Mouse (Mus musculus) myocyte (in vitro differentiated cells): ENCODE results near the gene Fhit. TPM values are rescaled to one million over a fixed set of nuclear protein-coding genes. Genes with fewer than 3 reads are reported as not detected.

Experiments used
- H3K27me3 ChIP-seq: one replicate; pipeline ENCODE4 v1.6.1; 2011; ENCODE audit not compliant: control insufficient read depth, insufficient read depth, insufficient read length
- H3K36me3 ChIP-seq: one replicate; pipeline ENCODE4 v1.6.1; 2011; ENCODE audit not compliant: control insufficient read depth, insufficient read depth
- H3K4me2 ChIP-seq: one replicate; pipeline ENCODE4 v1.6.1; 2011; ENCODE audit warnings: low read depth, control low read depth
- H3K4me3 ChIP-seq: one replicate; pipeline ENCODE4 v1.5.1; 2011; ENCODE audit warnings: mild to moderate bottlenecking, control low read depth, moderate library complexity
- H3K79me2 ChIP-seq: one replicate; pipeline ENCODE4 v1.6.1; 2011; ENCODE audit not compliant: control insufficient read depth, insufficient read depth
- H3ac ChIP-seq: one replicate; pipeline ENCODE4 v1.6.1; 2011; ENCODE audit not compliant: control insufficient read depth, insufficient read length
- CEBPB ChIP-seq: IDR thresholded peaks from 2 replicates; pipeline ENCODE4 v1.6.1; 2011; ENCODE audit warnings: mild to moderate bottlenecking, moderate library complexity; ENCODE audit not compliant: poor library complexity, insufficient read depth, severe bottlenecking
- E2F4 ChIP-seq: IDR thresholded peaks from one replicate; pipeline ENCODE4 v1.6.1; 2011; ENCODE audit warnings: mild to moderate bottlenecking, control low read depth, moderate library complexity; ENCODE audit not compliant: insufficient read depth
- MAX ChIP-seq: IDR thresholded peaks from one replicate; pipeline ENCODE4 v1.6.1; 2011; ENCODE audit warnings: low read depth, mild to moderate bottlenecking, control low read depth
- MYOD1 ChIP-seq, 3 experiments: IDR thresholded peaks; one replicate each; pipeline ENCODE4 v1.6.1; 2011; ENCODE audit warnings: control low read depth in 2 of 3, low read depth in 2 of 3, mild to moderate bottlenecking in 2 of 3, moderate library complexity in 1 of 3; ENCODE audit not compliant: insufficient read length in 2 of 3, control insufficient read depth in 1 of 3
- MYOG ChIP-seq, 3 experiments: IDR thresholded peaks; one replicate each; pipeline ENCODE4 v1.6.1; 2011; ENCODE audit warnings: control low read depth in 2 of 3, low read depth in 2 of 3, mild to moderate bottlenecking in 2 of 3; ENCODE audit not compliant: insufficient read length in 2 of 3, control insufficient read depth in 1 of 3, insufficient read depth in 1 of 3
- POLR2A ChIP-seq: IDR thresholded peaks from one replicate; pipeline ENCODE4 v1.6.1; 2011; ENCODE audit warnings: low read depth, mild to moderate bottlenecking, control low read depth, moderate library complexity; ENCODE audit not compliant: insufficient read length
- POLR2AphosphoS2 ChIP-seq: IDR thresholded peaks from one replicate; pipeline ENCODE4 v1.6.1; 2011; ENCODE audit warnings: low read depth, control low read depth; ENCODE audit not compliant: insufficient read length
- REST ChIP-seq: IDR thresholded peaks from one replicate; pipeline ENCODE4 v1.6.1; 2011; ENCODE audit warnings: mild to moderate bottlenecking, control low read depth, moderate library complexity; ENCODE audit not compliant: insufficient read depth, insufficient read length
- SRF ChIP-seq: IDR thresholded peaks from one replicate; pipeline ENCODE4 v1.6.1; 2011; ENCODE audit warnings: low read depth; ENCODE audit not compliant: control insufficient read depth, insufficient read length
- TCF12 ChIP-seq: IDR thresholded peaks from one replicate; pipeline ENCODE4 v1.6.1; 2011; ENCODE audit warnings: mild to moderate bottlenecking, control low read depth; ENCODE audit not compliant: poor library complexity, insufficient read depth, severe bottlenecking
- TCF3 ChIP-seq: IDR thresholded peaks from one replicate; pipeline ENCODE4 v1.6.1; 2011; ENCODE audit warnings: low read depth, control low read depth; ENCODE audit not compliant: insufficient read length
- USF1 ChIP-seq: IDR thresholded peaks from one replicate; pipeline ENCODE4 v1.6.1; 2011; ENCODE audit warnings: low read depth, mild to moderate bottlenecking, control low read depth, moderate library complexity
- polyA plus RNA-seq: library from polyadenylated mRNA; unstranded; fragments of >200 nt; fragmentation: generic; extraction: Trizol; gene quantifications from one replicate; pipeline ENCODE4 v1.2.1, GENCODE M21; 2012; ENCODE audit warnings: missing spikeins

Gene Fhit
- polyA plus RNA-seq, 1 experiment: not detected

DNA sequence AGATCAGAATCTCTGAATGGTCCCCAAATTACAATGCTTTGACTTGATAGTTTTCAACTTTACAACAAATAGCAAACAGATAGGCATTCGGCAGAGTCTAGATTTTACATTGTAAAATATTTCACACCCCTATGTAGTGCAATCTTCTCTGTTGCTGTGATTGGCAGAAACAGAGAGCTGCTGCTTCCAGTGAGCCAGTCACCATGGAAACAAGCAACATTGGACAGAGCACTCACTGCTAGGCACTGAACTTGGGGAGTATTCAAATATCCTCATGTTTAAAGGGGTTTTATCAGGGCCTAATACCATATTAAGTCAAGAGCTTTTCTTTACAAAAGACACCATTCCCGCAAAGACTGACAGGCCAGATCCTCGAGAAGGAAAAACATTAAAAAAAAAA is 1187.4 kb downstream of the Fhit start:
- TF ChIP-seq MAX (no peak), POLR2AphosphoS2 (no peak), TCF12 (no peak), USF1 (no peak), POLR2A (no peak), SRF (no peak), CEBPB (no peak), MYOG (IDR thresholded peaks at IDR 0.05; ENCODE audit: control insufficient read depth in 1 of 3, insufficient read depth in 1 of 3, insufficient read length in 2 of 3, low read depth in 2 of 3) (no peak)
- Histone ChIP-seq H3ac (no peak overlapping the region), H3K27me3 (no peaks in the 10 kb centered on the region), H3K79me2 (no peaks in the 10 kb centered on the region), H3K4me3 (no peak overlapping the region), H3K4me2 (no peak overlapping the region), H3K36me3 (no peaks in the 10 kb centered on the region)

DNA sequence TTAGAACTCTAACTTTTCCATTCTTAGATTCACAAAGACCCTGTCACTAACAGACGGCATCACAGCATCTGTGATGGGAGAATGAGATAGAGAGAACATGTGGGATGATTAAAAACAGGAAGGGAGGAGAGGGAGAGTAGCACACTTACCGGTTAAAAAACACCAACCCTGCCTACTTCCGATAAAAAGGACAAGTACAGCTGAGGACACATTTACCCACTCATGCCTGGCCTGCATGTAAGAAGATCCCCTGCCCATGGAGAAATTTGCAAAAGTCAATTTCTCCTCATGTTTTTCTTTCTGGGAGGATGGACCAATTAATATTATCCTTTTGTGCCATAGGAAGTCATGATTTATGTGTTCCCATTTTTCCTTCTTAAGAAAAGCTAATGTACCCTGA is 1198.0 kb downstream of the Fhit start:
- TF ChIP-seq REST (no peak), MAX (no peak), TCF12 (no peak), CEBPB (no peak), TCF3 (no peak), E2F4 (no peak), MYOG (IDR thresholded peaks at IDR 0.05; ENCODE audit: control insufficient read depth in 1 of 3, insufficient read depth in 1 of 3, insufficient read length in 2 of 3, low read depth in 2 of 3) (no peak), SRF (no peak), USF1 (no peak), POLR2A (no peak), MYOD1 (IDR thresholded peaks at IDR 0.05; ENCODE audit: control insufficient read depth in 1 of 3, insufficient read length in 2 of 3, low read depth in 2 of 3) (no peak), POLR2AphosphoS2 (no peak)
- no peak overlapping the region for H3K4me2 ChIP-seq
- no peak overlapping the region for H3K4me3 ChIP-seq
- no peaks in the 10 kb centered on the region for H3K79me2 ChIP-seq
- H3K36me3 ChIP-seq: no peaks in the 10 kb centered on the region
- H3ac ChIP-seq: no peak overlapping the region
- H3K27me3 ChIP-seq: no peaks in the 10 kb centered on the region

DNA sequence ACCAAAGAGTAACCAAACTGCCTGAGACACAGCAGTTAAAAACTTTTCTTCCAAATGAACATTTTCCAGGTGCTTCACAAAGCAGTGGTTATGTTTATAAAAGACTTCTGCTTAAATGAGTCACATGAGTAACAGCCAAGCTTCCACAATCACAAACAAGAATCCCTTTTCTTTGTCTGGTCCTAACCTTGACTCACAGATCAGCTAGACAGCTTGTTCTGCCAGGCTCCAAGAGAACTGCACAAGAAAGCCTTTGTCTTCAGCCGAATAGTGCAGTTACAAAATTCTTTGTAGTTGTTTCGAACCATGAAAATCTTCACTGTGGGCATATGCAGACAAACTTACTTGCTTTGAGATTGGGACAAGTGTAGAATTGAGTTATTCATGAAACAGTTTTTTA is 1201.4 kb downstream of the Fhit start:
- H3K4me2 ChIP-seq: no peak overlapping the region
- H3K27me3 ChIP-seq: no peaks in the 10 kb centered on the region
- H3K36me3 ChIP-seq: no peaks in the 10 kb centered on the region
- H3ac ChIP-seq: no peak overlapping the region
- H3K79me2 ChIP-seq: no peaks in the 10 kb centered on the region
- H3K4me3 ChIP-seq: no peak overlapping the region
- TF ChIP-seq SRF (no peak), MAX (no peak), TCF12 (no peak), MYOG (IDR thresholded peaks at IDR 0.05; ENCODE audit: control insufficient read depth in 1 of 3, insufficient read depth in 1 of 3, insufficient read length in 2 of 3, low read depth in 2 of 3) (no peak), MYOD1 (IDR thresholded peaks at IDR 0.05; ENCODE audit: control insufficient read depth in 1 of 3, insufficient read length in 2 of 3, low read depth in 2 of 3) (no peak), POLR2AphosphoS2 (no peak), REST (no peak)

DNA sequence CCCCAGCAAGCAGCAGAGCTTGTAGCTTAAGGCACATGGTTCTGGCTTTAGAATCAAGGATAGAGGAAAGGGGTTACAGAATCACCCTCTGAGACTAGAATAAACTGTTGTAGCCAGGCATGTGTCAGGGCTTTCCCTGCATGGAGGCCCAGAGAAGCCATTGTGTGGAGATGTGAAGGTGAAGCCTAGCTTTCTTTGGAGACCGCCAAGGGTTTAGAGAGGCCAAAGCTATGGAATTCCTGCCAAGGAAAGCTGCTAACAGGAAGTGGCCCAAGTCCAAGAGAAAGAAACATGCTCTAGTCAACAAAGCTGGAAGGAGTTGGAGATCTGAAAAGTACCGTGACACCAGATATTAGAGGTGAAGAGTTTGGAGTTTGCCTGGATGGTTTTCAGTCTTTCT is 1262.3 kb downstream of the Fhit start:
- Histone ChIP-seq H3ac (no peak overlapping the region), H3K4me2 (no peak overlapping the region), H3K36me3 (no peaks in the 10 kb centered on the region), H3K79me2 (no peaks in the 10 kb centered on the region), H3K4me3 (no peak overlapping the region), H3K27me3 (no peaks in the 10 kb centered on the region)
- TF ChIP-seq SRF (no peak), CEBPB (no peak)

DNA sequence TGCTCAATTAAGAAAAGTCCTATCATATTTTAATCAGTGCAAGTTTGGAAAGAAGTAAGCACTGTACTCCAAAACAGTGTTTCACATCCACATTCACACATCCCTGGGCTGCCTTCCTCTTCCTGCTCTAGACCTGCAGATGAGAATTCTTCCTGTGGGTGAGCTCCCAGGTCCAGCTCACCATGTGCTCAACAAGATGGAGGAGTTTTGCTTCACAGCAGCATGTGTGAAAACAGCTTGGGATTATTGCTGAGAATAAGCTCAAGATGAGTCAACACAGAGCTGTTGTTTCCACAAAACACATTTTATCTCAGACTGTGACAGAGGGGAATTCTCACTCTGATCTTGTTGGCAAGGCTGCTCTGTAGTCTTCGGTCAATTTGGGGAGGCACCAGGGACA is 1265.3 kb downstream of the Fhit start:
- Histone ChIP-seq H3K27me3 (no peaks in the 10 kb centered on the region), H3K79me2 (no peaks in the 10 kb centered on the region), H3K4me3 (no peak overlapping the region), H3K4me2 (no peak overlapping the region), H3ac (no peak overlapping the region), H3K36me3 (no peaks in the 10 kb centered on the region)
- no peak for TF ChIP-seq POLR2AphosphoS2
- no peak for TF ChIP-seq POLR2A
- TF ChIP-seq SRF: no peak
- TF ChIP-seq MYOG (IDR thresholded peaks at IDR 0.05; ENCODE audit: control insufficient read depth in 1 of 3, insufficient read depth in 1 of 3, insufficient read length in 2 of 3, low read depth in 2 of 3): no peak
- TF ChIP-seq E2F4: no peak
- TF ChIP-seq MAX: no peak
- no peak for TF ChIP-seq REST
- no peak for TF ChIP-seq CEBPB
- no peak for TF ChIP-seq MYOD1 (IDR thresholded peaks at IDR 0.05; ENCODE audit: control insufficient read depth in 1 of 3, insufficient read length in 2 of 3, low read depth in 2 of 3)
- TF ChIP-seq TCF12: no peak
- TF ChIP-seq USF1: no peak
- no peak for TF ChIP-seq TCF3
